Mouse (Mus musculus): ENCODE measurements around the gene Ntrk1. TPM values are rescaled to one million over a fixed set of nuclear protein-coding genes. Genes with fewer than 3 reads are reported as not detected.

Gene Ntrk1
- polyA plus RNA-seq, 1 experiment from 2014 or later: 6.6 TPM

DNA sequence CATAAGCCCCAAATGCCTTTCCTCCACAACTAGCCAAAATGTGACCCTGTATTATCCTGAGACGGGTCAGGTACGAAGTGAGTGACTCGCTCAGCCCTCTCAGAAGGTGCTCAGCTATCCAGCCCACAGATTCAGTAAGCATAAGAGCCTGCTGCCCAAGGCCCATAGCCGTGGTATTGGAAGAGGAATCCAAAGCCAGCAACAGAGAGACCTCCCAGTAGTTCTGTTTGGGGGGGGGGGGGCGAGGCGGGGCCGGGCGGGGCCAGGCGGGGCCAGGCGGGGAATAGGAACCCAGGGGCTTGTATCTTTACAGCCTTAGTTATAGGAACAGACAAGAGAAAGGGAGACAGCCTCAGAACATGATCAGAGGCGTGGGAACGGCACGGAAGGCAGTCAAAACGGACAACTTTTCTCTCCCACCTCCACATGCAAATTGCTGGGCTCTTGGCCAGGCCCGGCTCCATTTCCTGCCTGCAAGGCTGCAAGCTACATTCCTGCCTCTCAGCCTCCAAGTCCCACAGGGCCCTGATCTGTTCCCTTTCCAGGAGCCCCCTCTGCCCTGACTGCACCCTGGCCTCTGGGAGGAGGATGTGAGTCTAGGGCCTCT is 31.2 kb downstream of the Ntrk1 start:
- H3K4me3 ChIP-seq: no peak overlapping the region
- 0 out of 2 replicates have a peak, but pooled peaks cover 9% of the 10 kb centered on the region for H3K4me1 ChIP-seq (replicated peaks)
- no peaks in the 10 kb centered on the region for H3K36me3 ChIP-seq
- WGBS: 20% methylated on average over 15 of the region's 15 CpGs
- peaks cover 21% of the 10 kb centered on the region; the same call in 1 of the 2 replicates for H3K27me3 ChIP-seq
- no peak for ATAC-seq (ENCODE audit: low FRiP score, low read depth)
- no peak overlapping the region for H3K9ac ChIP-seq
- H3K9me3 ChIP-seq: no peaks in the 10 kb centered on the region
- H3K27ac ChIP-seq (replicated peaks): 0 out of 2 replicates have a peak overlapping the region, but pooled peaks have one; percentile 53
- peak overlapping the region; percentile 33 for H3K4me2 ChIP-seq

DNA sequence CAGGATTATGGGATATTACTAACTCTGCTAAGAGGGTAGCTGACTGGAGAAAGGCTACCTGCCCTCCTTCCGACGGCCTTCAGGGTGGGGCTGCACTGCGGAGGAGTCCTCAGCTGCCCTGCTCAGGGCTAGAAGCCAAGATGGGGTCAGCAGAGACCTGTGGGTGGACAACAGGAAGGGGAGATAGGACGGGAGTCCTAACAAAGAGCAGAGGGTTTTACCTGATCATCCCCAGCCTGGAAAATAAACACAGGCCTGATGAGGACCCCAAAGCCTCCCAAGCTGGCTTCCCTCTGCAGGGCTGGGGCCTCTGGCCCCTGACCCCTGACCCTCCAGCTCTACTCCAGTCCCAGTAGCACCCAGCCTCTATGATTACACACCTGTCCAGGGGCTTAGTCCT is 31.8 kb downstream of the Ntrk1 start:
- Histone ChIP-seq H3K9me3 (no peaks in the 10 kb centered on the region), H3K4me2 (peak overlapping the region; percentile 33), H3K4me3 (no peak overlapping the region), H3K36me3 (no peaks in the 10 kb centered on the region), H3K9ac (no peak overlapping the region), H3K27me3 (peaks cover 17% of the 10 kb centered on the region; the same call in 1 of the 2 replicates), H3K27ac (replicated peaks) (no peak overlapping the region), H3K4me1 (replicated peaks) (0 out of 2 replicates have a peak, but pooled peaks cover 8% of the 10 kb centered on the region)
- 72% methylated on average over 4 of the region's 4 CpGs for WGBS
- no peak for ATAC-seq (ENCODE audit: low FRiP score, low read depth)

DNA sequence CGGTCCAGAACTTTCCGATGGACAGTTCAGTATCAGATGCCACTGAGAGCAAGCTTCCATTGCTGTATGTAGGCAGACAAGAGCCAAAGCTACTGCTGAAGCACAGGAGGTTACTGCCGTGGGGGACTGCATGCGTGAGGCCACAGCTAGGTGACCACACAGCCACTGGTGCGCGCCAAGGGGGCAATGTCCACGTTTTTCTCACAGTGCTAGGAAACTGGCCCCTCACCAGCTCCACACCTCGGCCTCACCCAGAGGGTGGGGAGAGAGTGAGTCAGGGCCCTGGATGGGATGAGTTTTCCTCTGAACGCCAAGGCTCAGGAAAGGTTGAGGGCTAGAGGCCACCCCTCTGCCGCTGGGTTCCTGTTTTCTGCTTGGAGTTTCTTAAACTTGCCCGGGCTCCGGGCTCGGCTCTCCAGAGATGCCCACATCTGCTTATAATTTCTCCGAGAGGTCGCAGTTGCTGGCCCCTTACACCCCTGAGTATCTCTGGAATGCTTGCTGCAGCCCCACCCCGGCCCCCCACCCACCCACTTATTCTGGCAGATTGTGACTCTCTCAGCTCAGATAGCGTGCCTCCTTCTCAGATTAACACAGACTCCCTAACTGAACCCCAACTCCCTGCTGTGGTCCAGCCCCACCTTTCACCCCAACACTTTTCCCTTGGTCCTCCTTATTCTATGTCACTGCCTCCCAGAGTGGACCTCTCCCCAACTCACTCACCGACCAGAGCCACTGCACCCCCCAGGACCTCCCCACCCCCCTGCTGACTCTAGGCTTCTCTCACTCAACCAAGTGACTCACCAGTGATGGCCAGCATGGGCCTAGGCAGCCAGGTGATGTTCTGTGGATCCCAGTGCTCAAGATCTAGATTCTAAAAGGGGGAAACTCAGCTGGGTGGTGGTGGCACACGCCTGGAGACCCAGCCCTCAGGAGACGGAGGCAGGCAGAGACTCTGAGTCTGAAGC is 33.3 kb downstream of the Ntrk1 start:
- Histone ChIP-seq H3K4me3 (no peak overlapping the region), H3K27me3 (peaks cover 11% of the 10 kb centered on the region; the same call in 1 of the 2 replicates), H3K9ac (no peak overlapping the region), H3K4me2 (no peak overlapping the region), H3K9me3 (no peaks in the 10 kb centered on the region), H3K36me3 (no peaks in the 10 kb centered on the region), H3K4me1 (replicated peaks) (0 out of 2 replicates have a peak, but pooled peaks cover 8% of the 10 kb centered on the region), H3K27ac (replicated peaks) (no peak overlapping the region)
- ATAC-seq (ENCODE audit: low FRiP score, low read depth): no peak
- 81% methylated on average over 20 of the region's 20 CpGs for WGBS

DNA sequence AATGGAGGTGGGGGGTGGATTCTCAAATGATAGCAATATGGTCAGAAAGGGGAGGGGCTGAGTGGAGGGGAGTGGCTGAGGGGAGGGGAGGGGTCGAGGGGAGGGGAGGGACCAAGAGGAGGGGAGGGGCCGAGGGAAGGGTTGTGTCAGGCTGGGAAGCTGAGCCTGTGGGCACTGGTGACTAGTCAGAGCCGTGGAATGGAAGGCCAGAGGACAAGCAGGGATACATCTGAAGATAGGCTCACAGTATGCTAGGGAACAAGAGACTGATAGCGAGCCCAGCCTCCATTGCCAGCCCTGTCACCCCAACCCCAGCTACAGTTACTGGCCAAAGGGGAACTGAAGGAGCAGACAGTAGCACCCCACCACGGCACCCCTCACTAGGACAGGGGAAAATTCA is 36.3 kb downstream of the Ntrk1 start:
- WGBS: 51% methylated on average over 4 of the region's 5 CpGs
- Histone ChIP-seq H3K27me3 (peaks cover 17% of the 10 kb centered on the region), H3K9me3 (no peaks in the 10 kb centered on the region), H3K36me3 (no peaks in the 10 kb centered on the region), H3K9ac (no peak overlapping the region), H3K4me2 (no peak overlapping the region), H3K27ac (replicated peaks) (no peak overlapping the region), H3K4me3 (no peak overlapping the region), H3K4me1 (replicated peaks) (peaks cover 8% of the 10 kb centered on the region)
- ATAC-seq (ENCODE audit: low FRiP score, low read depth): no peak

DNA sequence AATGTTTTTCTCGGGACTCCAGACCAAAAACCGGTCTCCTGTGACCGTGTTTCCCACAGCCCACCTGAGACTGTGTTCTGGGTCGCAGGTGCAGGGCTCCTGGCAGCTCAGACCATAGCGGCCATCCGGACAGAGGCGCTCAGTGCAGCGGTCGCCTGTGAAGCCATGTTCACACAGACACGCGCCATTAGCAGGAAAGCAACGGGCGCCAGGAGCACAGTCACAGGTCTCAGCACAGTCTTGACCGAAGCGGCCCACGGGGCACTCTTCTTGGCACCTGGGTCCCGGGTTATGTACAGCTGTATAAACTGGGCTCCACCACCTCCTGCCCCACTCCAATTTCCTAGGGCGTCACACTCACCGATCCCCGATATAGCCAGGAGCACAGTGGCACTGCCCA is 38.5 kb downstream of the Ntrk1 start:
- Histone ChIP-seq H3K4me1 (replicated peaks) (peaks cover 6% of the 10 kb centered on the region), H3K27me3 (peaks cover 17% of the 10 kb centered on the region), H3K9me3 (no peaks in the 10 kb centered on the region), H3K4me3 (peak overlapping the region; percentile 27), H3K4me2 (peak overlapping the region; percentile 58), H3K36me3 (no peaks in the 10 kb centered on the region), H3K9ac (no peak overlapping the region), H3K27ac (replicated peaks) (no peak overlapping the region)
- 50% methylated on average over 20 of the region's 20 CpGs for WGBS
- no peak for ATAC-seq (ENCODE audit: low FRiP score, low read depth)

DNA sequence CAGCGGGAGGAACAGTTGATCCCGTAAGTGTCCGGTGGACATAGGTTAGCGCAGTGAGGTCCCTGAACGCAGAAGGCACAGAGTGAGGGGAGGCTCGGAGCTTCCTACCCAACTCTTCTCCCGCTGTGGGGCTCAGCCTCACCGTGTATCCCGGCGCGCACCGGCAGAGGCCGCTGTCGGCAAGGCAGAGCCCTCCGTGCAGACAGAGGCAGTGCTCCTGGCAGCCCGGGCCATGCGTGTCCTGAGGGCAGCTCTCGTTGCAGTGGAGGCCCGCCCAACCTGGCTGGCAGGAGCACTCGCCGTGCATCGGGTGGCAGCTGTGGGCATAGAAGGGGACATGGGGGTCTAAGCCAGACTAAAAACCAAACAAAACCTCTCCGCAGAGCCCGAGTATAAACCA is 39.0 kb downstream of the Ntrk1 start:
- Histone ChIP-seq H3K27me3 (peaks cover 17% of the 10 kb centered on the region), H3K4me3 (peak overlapping the region; percentile 27), H3K27ac (replicated peaks) (no peak overlapping the region), H3K9me3 (no peaks in the 10 kb centered on the region), H3K4me1 (replicated peaks) (peaks cover 6% of the 10 kb centered on the region), H3K36me3 (no peaks in the 10 kb centered on the region), H3K9ac (peak overlapping the region; percentile 38; the same call in 1 of the 2 replicates), H3K4me2 (peak overlapping the region; percentile 58)
- ATAC-seq (ENCODE audit: low FRiP score, low read depth): peak; percentile 88
- 4% methylated on average over 24 of the region's 24 CpGs for WGBS

DNA sequence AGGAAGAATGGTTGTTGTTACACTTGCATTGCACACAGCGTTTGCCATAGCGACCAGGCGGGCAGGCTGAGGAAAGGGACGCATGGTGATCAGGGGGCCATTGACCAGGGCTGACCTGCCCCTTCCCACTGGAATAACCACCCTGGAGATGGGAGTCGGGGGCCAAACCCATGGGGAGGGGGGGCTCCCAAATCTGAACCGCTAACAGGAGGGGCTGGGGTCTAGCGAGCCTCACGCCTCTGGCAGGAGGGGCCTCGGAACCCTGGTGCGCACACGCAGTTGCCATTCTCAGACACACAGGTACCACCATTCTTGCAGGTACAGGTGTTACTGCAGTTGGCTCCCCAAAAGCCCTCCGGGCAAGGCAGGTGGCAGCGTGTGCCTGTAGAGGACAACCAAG is 41.1 kb downstream of the Ntrk1 start:
- WGBS: 79% methylated on average over 13 of the region's 13 CpGs
- Histone ChIP-seq H3K27ac (replicated peaks) (no peak overlapping the region), H3K4me2 (no peak overlapping the region), H3K9me3 (no peaks in the 10 kb centered on the region), H3K36me3 (no peaks in the 10 kb centered on the region), H3K27me3 (peaks cover 17% of the 10 kb centered on the region), H3K4me3 (no peak overlapping the region), H3K9ac (no peak overlapping the region), H3K4me1 (replicated peaks) (peaks cover 6% of the 10 kb centered on the region)
- no peak for ATAC-seq (ENCODE audit: low FRiP score, low read depth)

DNA sequence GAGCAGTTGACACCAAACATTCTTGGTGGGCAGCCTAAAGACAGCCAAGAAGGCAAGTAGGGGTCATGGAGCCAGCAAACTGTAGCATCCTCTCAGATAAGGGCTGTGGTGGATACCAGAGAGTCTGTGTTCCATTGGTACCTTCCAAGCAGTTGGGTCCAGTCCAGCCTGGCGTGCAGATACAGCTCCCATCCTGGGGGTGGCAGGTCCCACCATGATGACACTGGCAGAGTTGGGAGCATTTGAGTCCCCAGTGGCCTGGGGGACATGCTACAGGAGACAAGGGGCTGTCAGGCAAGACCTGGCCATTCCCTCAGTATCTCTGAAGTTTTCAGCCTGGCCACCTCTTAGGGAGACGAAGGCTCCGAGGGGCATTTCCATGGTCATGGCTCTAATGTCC is 42.4 kb downstream of the Ntrk1 start:
- H3K4me3 ChIP-seq: no peak overlapping the region
- WGBS: 87% methylated on average over 3 of the region's 3 CpGs
- no peaks in the 10 kb centered on the region for H3K9me3 ChIP-seq
- ATAC-seq (ENCODE audit: low FRiP score, low read depth): no peak
- H3K4me1 ChIP-seq (replicated peaks): peaks cover 6% of the 10 kb centered on the region
- H3K27me3 ChIP-seq: peaks cover 17% of the 10 kb centered on the region
- H3K27ac ChIP-seq (replicated peaks): no peak overlapping the region
- H3K36me3 ChIP-seq: no peaks in the 10 kb centered on the region
- no peak overlapping the region for H3K9ac ChIP-seq
- no peak overlapping the region for H3K4me2 ChIP-seq

DNA sequence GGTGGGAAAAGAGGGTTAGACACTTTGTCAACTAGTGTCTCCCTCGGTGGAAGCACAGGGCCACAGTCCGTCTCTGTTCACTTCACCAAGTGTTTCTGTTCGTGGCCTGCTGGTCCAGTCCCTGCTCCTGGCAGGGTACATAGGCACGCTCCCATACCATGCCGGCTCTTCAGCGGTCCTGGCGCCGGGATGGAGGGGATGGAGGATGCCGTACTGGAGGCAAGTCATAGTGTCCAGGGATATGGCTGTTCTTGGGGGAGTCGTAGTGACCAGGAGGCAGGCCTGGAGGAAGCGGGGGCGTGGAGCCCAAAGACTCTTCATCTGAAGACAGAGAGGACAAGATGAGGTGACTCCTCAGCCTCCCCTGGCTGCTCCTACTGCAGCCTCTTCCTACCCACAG is 45.0 kb downstream of the Ntrk1 start:
- Histone ChIP-seq H3K4me1 (replicated peaks) (peaks cover 8% of the 10 kb centered on the region), H3K4me2 (no peak overlapping the region), H3K36me3 (no peaks in the 10 kb centered on the region), H3K27me3 (0 out of 2 replicates have a peak, but pooled peaks cover 7% of the 10 kb centered on the region), H3K9me3 (no peaks in the 10 kb centered on the region), H3K9ac (no peak overlapping the region), H3K4me3 (no peak overlapping the region), H3K27ac (replicated peaks) (no peak overlapping the region)
- WGBS: 91% methylated on average over 12 of the region's 12 CpGs
- no peak for ATAC-seq (ENCODE audit: low FRiP score, low read depth)

DNA sequence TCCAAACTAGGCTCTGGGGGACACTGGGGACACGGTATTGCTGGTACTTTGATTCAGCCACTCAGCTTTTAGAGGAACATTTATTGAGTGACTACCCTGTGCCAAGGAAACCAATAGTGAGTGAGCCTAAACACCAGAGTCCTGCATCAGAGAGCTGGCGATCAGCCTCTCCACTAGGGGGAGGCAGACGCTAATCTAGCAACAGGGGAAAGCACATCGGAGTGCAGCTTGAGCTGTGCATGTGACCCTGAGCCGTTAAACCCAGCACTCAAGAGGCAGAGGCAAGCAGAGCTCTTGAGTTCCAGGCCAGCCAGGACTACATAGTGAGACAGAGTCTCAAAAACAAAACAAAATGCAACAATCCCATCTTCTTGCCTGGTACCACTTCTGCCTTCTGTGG is 45.9 kb downstream of the Ntrk1 start:
- H3K4me2 ChIP-seq: no peak overlapping the region
- ATAC-seq (ENCODE audit: low FRiP score, low read depth): no peak
- no peaks in the 10 kb centered on the region for H3K36me3 ChIP-seq
- no peaks in the 10 kb centered on the region for H3K27me3 ChIP-seq
- H3K9me3 ChIP-seq: no peaks in the 10 kb centered on the region
- H3K9ac ChIP-seq: no peak overlapping the region
- H3K27ac ChIP-seq (replicated peaks): no peak overlapping the region
- no peak overlapping the region for H3K4me3 ChIP-seq
- 20% methylated on average over 5 of the region's 5 CpGs for WGBS
- peaks cover 11% of the 10 kb centered on the region for H3K4me1 ChIP-seq (replicated peaks)

DNA sequence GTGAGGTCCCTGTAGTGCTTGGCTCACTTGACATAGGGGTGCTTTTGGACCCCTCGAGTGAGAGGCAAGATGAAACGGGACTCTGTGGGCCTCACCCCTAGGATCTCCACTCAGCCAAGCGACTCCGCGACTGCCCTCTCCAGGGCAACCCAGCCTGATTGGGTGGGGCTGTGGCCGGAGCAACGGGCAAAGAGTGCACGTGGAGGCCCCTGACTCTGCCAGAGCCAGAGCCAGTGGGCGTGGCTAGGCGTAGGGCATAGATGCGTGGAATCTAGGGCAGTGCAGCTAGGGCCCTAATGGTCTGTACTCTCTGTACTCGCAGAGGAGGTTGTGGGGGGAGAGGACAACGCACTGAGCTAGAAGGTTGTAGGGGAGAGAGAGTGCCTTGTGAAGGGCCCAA is 46.5 kb downstream of the Ntrk1 start, which contains the start of gene Lrrc71:
Gene Lrrc71, minus strand, starts transcription at position 195 of the 400 bp plus-strand sequence.
- peak; percentile 25; the same call in 1 of the 2 replicates for ATAC-seq (ENCODE audit: low FRiP score, low read depth)
- no peak within 1 kb of the TSS for H3K4me3 ChIP-seq
- WGBS: 44% methylated on average over 13 of the region's 13 CpGs

More for the DNA sequence above, 46.5 kb downstream of the Ntrk1 start, which contains the start of gene Lrrc71:
- Histone ChIP-seq H3K9ac (no peak within 1 kb of the TSS), H3K4me2 (no peak within 1 kb of the TSS), H3K27me3 (no peaks in the 10 kb centered on the region), H3K27ac (replicated peaks) (no peak within 1 kb of the TSS), H3K4me1 (replicated peaks) (peaks cover 11% of the 10 kb centered on the region), H3K36me3 (no peaks in the 10 kb centered on the region), H3K9me3 (no peaks in the 10 kb centered on the region)

Measured in hindbrain, embryonic 15.5 days (tissue).